In the genomic region with DNA sequence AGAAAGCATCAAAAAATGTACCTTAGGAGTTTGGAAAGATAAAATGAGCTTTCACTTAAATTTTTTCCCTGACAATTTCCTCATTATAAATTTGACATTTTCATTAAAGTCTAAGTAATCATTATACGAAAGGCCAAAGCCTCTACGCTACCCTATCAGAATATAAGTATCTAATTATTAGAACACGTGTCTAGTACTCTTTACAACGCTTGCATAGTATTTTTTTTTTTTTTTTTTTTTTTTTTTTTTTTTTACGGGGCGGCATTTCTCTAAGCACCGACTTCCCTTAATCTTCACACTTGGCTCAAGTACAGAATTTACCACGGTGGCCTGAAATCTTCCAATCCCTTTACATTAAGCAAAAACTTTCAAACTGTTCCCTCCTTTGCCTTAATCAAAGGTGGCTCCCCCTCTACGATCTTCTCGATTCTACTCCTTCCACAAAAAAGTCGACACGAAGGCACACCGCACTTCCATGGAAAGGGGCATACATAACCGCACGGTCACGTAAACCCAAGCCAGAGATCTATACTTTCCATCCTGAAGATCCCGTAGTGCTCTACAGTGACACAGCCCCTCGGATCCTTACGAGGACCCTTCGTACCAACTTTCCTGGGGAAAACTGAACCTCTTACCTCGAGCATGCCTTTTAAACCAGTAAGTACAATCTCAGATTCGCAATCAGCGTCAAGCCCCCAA, we compare ENCODE assay signal across 8 mouse cellular contexts. TPM values are rescaled to one million over a fixed set of nuclear protein-coding genes. Genes with fewer than 3 reads are reported as not detected.
A peak's percentile ranks its signal among the peaks of the same experiment; 100 is the strongest.
DNase-seq lines count a peak whose midpoint lies in the region; ATAC-seq and TF ChIP-seq lines count a peak whose summit lies in the region.

No protein-coding gene starts in this region.

- H3K4me3 ChIP-seq in neural tube, embryonic 11.5 days (ENCODE audit: low read depth, low read length): peak overlapping the region; percentile 71
- peak overlapping the region; percentile 87 for H3K4me3 ChIP-seq in heart, postnatal 0 days (ENCODE audit: low read depth, low read length)

- no peak for TF ChIP-seq EP300 in heart, postnatal 0 days (IDR thresholded peaks at IDR 0.05; ENCODE audit: low read depth)

- H3K9me3 ChIP-seq in neural tube, embryonic 11.5 days (ENCODE audit: control insufficient read depth, low read length): no peaks in the 10 kb centered on the region
- H3K9me3 ChIP-seq in heart, postnatal 0 days (replicated peaks; ENCODE audit: control insufficient read depth, low read length): no peaks in the 10 kb centered on the region

- H3K27me3 ChIP-seq in neural tube, embryonic 11.5 days (ENCODE audit: control insufficient read depth, insufficient read depth, low read length): no peaks in the 10 kb centered on the region
- H3K27me3 ChIP-seq in heart, postnatal 0 days (ENCODE audit: control insufficient read depth, insufficient read depth, low read length): no peaks in the 10 kb centered on the region

- ATAC-seq in neural tube, embryonic 11.5 days (ENCODE audit: insufficient read depth, low FRiP score, low TSS enrichment): no peak
- no peak for ATAC-seq in heart, postnatal 0 days (ENCODE audit: insufficient read depth, low read depth)

- no peak for DNase-seq in neural tube, embryonic 11.5 days (ENCODE audit: low spot score)
- no peak for DNase-seq in neural tube, embryonic 10.5 days (ENCODE audit: extremely low spot score, low spot score)
- peak; percentile 34 for DNase-seq in c-Kit-positive CD71-positive TER-119-positive erythroid progenitor cells, embryonic 14.5 days (ENCODE audit: low spot score)
- peak; percentile 20 for DNase-seq in heart, postnatal 0 days (ENCODE audit: low spot score)
- peak; percentile 11 for DNase-seq in lung, postnatal 14 days
- no peak for DNase-seq in right cerebral cortex, postnatal 4 days
- DNase-seq in layer of hippocampus, adult 11-12 months (ENCODE audit: low spot score): no peak
- no peak for DNase-seq in thymus, postnatal 14 days

- peaks cover 8% of the 10 kb centered on the region; the same call in 1 of the 2 replicates for H3K4me1 ChIP-seq in neural tube, embryonic 11.5 days (ENCODE audit: control insufficient read depth, insufficient read depth, low read length)
- H3K4me1 ChIP-seq in heart, postnatal 0 days (ENCODE audit: control insufficient read depth, insufficient read depth): peaks cover 13% of the 10 kb centered on the region

- peak overlapping the region; percentile 70 for H3K4me2 ChIP-seq in neural tube, embryonic 11.5 days (ENCODE audit: low read depth)
- peak overlapping the region; percentile 95 for H3K4me2 ChIP-seq in heart, postnatal 0 days (ENCODE audit: low read depth, low read length)

- H3K27ac ChIP-seq in neural tube, embryonic 11.5 days (ENCODE audit: low read depth, low read length): 0 out of 2 replicates have a peak overlapping the region, but pooled peaks have one; percentile 99
- H3K27ac ChIP-seq in heart, postnatal 0 days (ENCODE audit: low read depth): peak overlapping the region; percentile 99

- peaks cover 2% of the 10 kb centered on the region; the same call in 1 of the 2 replicates for H3K36me3 ChIP-seq in neural tube, embryonic 11.5 days (ENCODE audit: control insufficient read depth, insufficient read depth, low read length)
- H3K36me3 ChIP-seq in heart, postnatal 0 days (replicated peaks; ENCODE audit: control insufficient read depth, insufficient read depth, low read length): peaks cover 16% of the 10 kb centered on the region

- TF ChIP-seq CTCF in heart, postnatal 0 days (IDR thresholded peaks at IDR 0.05; ENCODE audit: low read depth): no peak

- peak overlapping the region; percentile 95 for H3K9ac ChIP-seq in neural tube, embryonic 11.5 days (ENCODE audit: low read length)
- H3K9ac ChIP-seq in heart, postnatal 0 days (replicated peaks; ENCODE audit: low read depth, low read length): peak overlapping the region; percentile 93

- WGBS in neural tube, embryonic 11.5 days: 4% methylated on average over 23 of the region's 23 CpGs
- WGBS in heart, postnatal 0 days: 3% methylated on average over 23 of the region's 23 CpGs

RNA-seq across cellular contexts. Expression of a gene that starts 1.2 kb away (rescaled TPM):
- 72.8 and 76.5 TPM in 2 replicates for polyA plus RNA-seq in neural tube, embryonic 11.5 days (2014; fragmentation: Nextera tagmentation; extraction: Ambion mirVana)
- 16.5 and 38.1 TPM in 2 replicates for total RNA-seq in heart, postnatal 0 days (2014; rRNA removed; ENCODE audit: low replicate concordance)
- polyA plus RNA-seq in heart, postnatal 0 days (2015; fragmentation: Nextera tagmentation; extraction: Ambion mirVana): 26.7 and 27.9 TPM in 2 replicates

RNA-seq across cellular contexts. Expression of a gene that starts 38.6 kb away (rescaled TPM):
- polyA plus RNA-seq in neural tube, embryonic 11.5 days (2014; fragmentation: Nextera tagmentation; extraction: Ambion mirVana): 133 and 140 TPM in 2 replicates
- total RNA-seq in heart, postnatal 0 days (2014; rRNA removed; ENCODE audit: low replicate concordance): 22.6 and 120 TPM in 2 replicates
- polyA plus RNA-seq in heart, postnatal 0 days (2015; fragmentation: Nextera tagmentation; extraction: Ambion mirVana): 90.9 and 103 TPM in 2 replicates

Comparison
In these comparisons a context has a peak if more than half of its experiments do, and no peak if none do; other contexts are left out.
1. DNase-seq: peak in c-Kit-positive CD71-positive TER-119-positive erythroid progenitor cells, embryonic 14.5 days (single experiment), heart, postnatal 0 days (single experiment) and lung, postnatal 14 days (single experiment); none in neural tube, embryonic 11.5 days (single experiment), neural tube, embryonic 10.5 days (single experiment), right cerebral cortex, postnatal 4 days (single experiment), layer of hippocampus, adult 11-12 months (single experiment) and thymus, postnatal 14 days (single experiment).